ENCODE assay signal across 9 mouse cellular contexts in genomic region chr5:134341321-134341720, GRCm38 (mm10). TPM values are rescaled to one million over a fixed set of nuclear protein-coding genes. Genes with fewer than 3 reads are reported as not detected.
DNase-seq lines count a peak whose midpoint lies in the region; ATAC-seq and TF ChIP-seq lines count a peak whose summit lies in the region.
"Had no signal": no experiment of that assay in that cellular context is flagged by ENCODE, and none has a peak within 500 bp of the region (broad histone marks: within the 10 kb centered on the region; RNA-seq: fewer than 3 reads in every experiment).

No protein-coding gene starts in this region.

- in situ Hi-C loops in CH12.LX (cut with MboI; ENCODE audit: low pct_ligation_motif_present, low pct_unique_long_range_greater_than_20kb, low sequenced_read_pairs): loop anchor here (5.0 kb wide), 1 partner anchor 159 kb away; the partner anchor contains the start of gene Gtf2ird2

- ATAC-seq in intestine, embryonic 16.5 days: peak; percentile 45; the same call in 1 of the 2 replicates
- no peak for ATAC-seq in intestine, embryonic 15.5 days

- no peaks in the 10 kb centered on the region for H3K79me2 ChIP-seq in CH12.LX (replicated peaks; ENCODE audit: control insufficient read depth, extremely low read depth, insufficient read depth, poor library complexity, severe bottlenecking)

- H3K4me1 ChIP-seq in intestine, embryonic 16.5 days (ENCODE audit: control insufficient read depth, insufficient read depth, low read length): no peaks in the 10 kb centered on the region
- no peaks in the 10 kb centered on the region for H3K4me1 ChIP-seq in intestine, embryonic 15.5 days (replicated peaks)
- H3K4me1 ChIP-seq in CH12.LX (ENCODE audit: control insufficient read depth in 1 of 2, insufficient read depth in 2 of 2): peaks cover 0 to 4% of the 10 kb centered on the region in 2 experiments; a peak in 1 of 4 replicates

- TF ChIP-seq EP300 in CH12.LX (IDR thresholded peaks at IDR 0.05; ENCODE audit: low read length): no peak

- 65% methylated on average over 10 of the region's 10 CpGs for WGBS in intestine, embryonic 16.5 days
- 64% methylated on average over 10 of the region's 10 CpGs for WGBS in intestine, embryonic 15.5 days

- H3K27ac ChIP-seq in intestine, embryonic 16.5 days (ENCODE audit: low read length): no peak overlapping the region
- H3K27ac ChIP-seq in intestine, embryonic 15.5 days: no peak overlapping the region
- H3K27ac ChIP-seq in CH12.LX (ENCODE audit: insufficient read depth, low read depth): no peak overlapping the region
- H3K27ac ChIP-seq: embryonic facial prominence, embryonic 15.5 days had no signal

- no peak overlapping the region for H3K4me2 ChIP-seq in intestine, embryonic 16.5 days (ENCODE audit: low read depth, low read length)
- H3K4me2 ChIP-seq in intestine, embryonic 15.5 days (replicated peaks): no peak overlapping the region
- no peak overlapping the region for H3K4me2 ChIP-seq in CH12.LX (ENCODE audit: insufficient read depth, low read depth, poor library complexity, severe bottlenecking)
- H3K4me2 ChIP-seq: embryonic facial prominence, embryonic 15.5 days had no signal

- H3K27me3 ChIP-seq in intestine, embryonic 16.5 days (replicated peaks; ENCODE audit: control insufficient read depth, insufficient read depth, low read length): no peaks in the 10 kb centered on the region
- no peaks in the 10 kb centered on the region for H3K27me3 ChIP-seq in intestine, embryonic 15.5 days (replicated peaks)
- H3K27me3 ChIP-seq in CH12.LX (replicated peaks): no peaks in the 10 kb centered on the region
- H3K27me3 ChIP-seq: embryonic facial prominence, embryonic 15.5 days had no signal

- no peak for TF ChIP-seq POLR2A in CH12.LX (IDR thresholded peaks at IDR 0.05; ENCODE audit: low read depth, low read length)

- no peak overlapping the region for H3K9ac ChIP-seq in intestine, embryonic 16.5 days (ENCODE audit: low read depth, low read length)
- no peak overlapping the region for H3K9ac ChIP-seq in intestine, embryonic 15.5 days
- no peak overlapping the region for H3K9ac ChIP-seq in CH12.LX (ENCODE audit: insufficient read depth, low read depth)
- H3K9ac ChIP-seq: embryonic facial prominence, embryonic 15.5 days had no signal

- dilution Hi-C loops in CH12.LX (cut with MboI; ENCODE audit: extremely low pct_ligation_motif_present, extremely low pct_unique_long_range_greater_than_20kb, low sequenced_read_pairs): no loop called here

- peak in 1 of 2 experiments; percentile 78; a peak in 3 of 4 replicates for TF ChIP-seq CTCF in CH12.LX (conservative IDR thresholded peaks at IDR 0.05 in 1 of 2, IDR thresholded peaks at IDR 0.05 in 1 of 2; ENCODE audit: low read depth in 2 of 2, low read length in 2 of 2)

- peak; percentile 84 for TF ChIP-seq RAD21 in CH12.LX (IDR thresholded peaks at IDR 0.05; ENCODE audit: low read depth, low read length)

- no peak overlapping the region for H3K4me3 ChIP-seq in intestine, embryonic 16.5 days (ENCODE audit: low read length)
- H3K4me3 ChIP-seq in intestine, embryonic 15.5 days (replicated peaks): no peak overlapping the region
- H3K4me3 ChIP-seq in CH12.LX (replicated peaks in 1 of 3; ENCODE audit: low read depth in 2 of 3, low read length in 2 of 3, poor library complexity in 1 of 3): no peak overlapping the region
- H3K4me3 ChIP-seq: embryonic facial prominence, embryonic 15.5 days had no signal

- H3K9me3 ChIP-seq in intestine, embryonic 16.5 days (ENCODE audit: control insufficient read depth, low read length): no peaks in the 10 kb centered on the region
- no peaks in the 10 kb centered on the region for H3K9me3 ChIP-seq in intestine, embryonic 15.5 days
- no peaks in the 10 kb centered on the region for H3K9me3 ChIP-seq in CH12.LX (replicated peaks; ENCODE audit: low read length)
- H3K9me3 ChIP-seq: embryonic facial prominence, embryonic 15.5 days had no signal

- peak; percentile 70 for DNase-seq in A20 (ENCODE audit: low read depth, low spot score)
- peak; percentile 52 for DNase-seq in CH12.LX (ENCODE audit: extremely low read depth)
- peak; percentile 72 for DNase-seq in induced T-regulatory cell, adult 2 months (ENCODE audit: low read depth)
- no peak for DNase-seq in ovary, postnatal 10 days (ENCODE audit: low spot score)
- no peak for DNase-seq in urinary bladder, postnatal 36 days (ENCODE audit: low spot score in 2 of 2)
- no peak for DNase-seq in urinary bladder, postnatal 10 days (ENCODE audit: low spot score)

- H3K36me3 ChIP-seq in intestine, embryonic 16.5 days (ENCODE audit: control insufficient read depth, insufficient read depth, low read length): no peaks in the 10 kb centered on the region
- no peaks in the 10 kb centered on the region for H3K36me3 ChIP-seq in intestine, embryonic 15.5 days
- no peaks in the 10 kb centered on the region for H3K36me3 ChIP-seq in CH12.LX (replicated peaks in 1 of 2; ENCODE audit: control insufficient read depth in 1 of 2, insufficient read depth in 1 of 2, low read length in 1 of 2)
- H3K36me3 ChIP-seq: embryonic facial prominence, embryonic 15.5 days had no signal

TF ChIP-seq in CH12.LX, 34 proteins besides CTCF, POLR2A, EP300 and RAD21:
- TF ChIP-seq MYC (IDR thresholded peaks at IDR 0.05; ENCODE audit: low read depth, low read length) (peak; percentile 94), MAX (IDR thresholded peaks at IDR 0.05; ENCODE audit: low read length) (peak; percentile 71; the same call in 1 of the 2 replicates), USF1 (IDR thresholded peaks at IDR 0.05; ENCODE audit: low read depth, low read length) (peak; percentile 57), MAZ (IDR thresholded peaks at IDR 0.05; ENCODE audit: low read depth, low read length) (no peak), ZC3H11A (IDR thresholded peaks at IDR 0.05; ENCODE audit: low read depth, low read length) (peak; percentile 54), BHLHE40 (IDR thresholded peaks at IDR 0.05; ENCODE audit: low read depth, low read length) (peak; percentile 83), SIN3A (IDR thresholded peaks at IDR 0.05; ENCODE audit: low read length) (no peak), SMC3 (IDR thresholded peaks at IDR 0.05; ENCODE audit: low read depth, low read length) (peak; percentile 80), ELF1 (IDR thresholded peaks at IDR 0.05; ENCODE audit: low read depth, low read length) (no peak), HCFC1 (IDR thresholded peaks at IDR 0.05; ENCODE audit: low read depth, low read length) (no peak), USF2 (conservative IDR thresholded peaks at IDR 0.05; ENCODE audit: low read depth, low read length) (peak; percentile 45), NELFE (IDR thresholded peaks at IDR 0.05; ENCODE audit: low read depth, low read length) (no peak)

RNA-seq across cellular contexts. Expression of gene Gtf2i, which starts 26.8 kb away (rescaled TPM):
- 86.7 and 91.5 TPM in 2 replicates for polyA plus RNA-seq in intestine, embryonic 16.5 days (2015; fragmentation: Nextera tagmentation; extraction: Ambion mirVana)
- polyA plus RNA-seq in intestine, embryonic 15.5 days (2015; fragmentation: Nextera tagmentation; extraction: Ambion mirVana): 125 and 137 TPM in 2 replicates
- total RNA-seq in CH12.LX (2012; rRNA removed) (36.2 and 42.2 TPM in 2 replicates), CH12.LX (2014; rRNA removed) (24.5 and 28.4 TPM in 2 replicates)
- 58.9 and 60.9 TPM in 2 replicates for polyA plus RNA-seq in CH12.LX (2012; ENCODE audit: insufficient read length, low read depth)

Comparison
In these comparisons a context has a peak if more than half of its experiments do, and no peak if none do; other contexts are left out.
1. DNase-seq: peak in A20 (single experiment), CH12.LX (single experiment) and induced T-regulatory cell, adult 2 months (single experiment); none in ovary, postnatal 10 days (single experiment), urinary bladder, postnatal 36 days (0 of 2) and urinary bladder, postnatal 10 days (single experiment).